In the genomic region with DNA sequence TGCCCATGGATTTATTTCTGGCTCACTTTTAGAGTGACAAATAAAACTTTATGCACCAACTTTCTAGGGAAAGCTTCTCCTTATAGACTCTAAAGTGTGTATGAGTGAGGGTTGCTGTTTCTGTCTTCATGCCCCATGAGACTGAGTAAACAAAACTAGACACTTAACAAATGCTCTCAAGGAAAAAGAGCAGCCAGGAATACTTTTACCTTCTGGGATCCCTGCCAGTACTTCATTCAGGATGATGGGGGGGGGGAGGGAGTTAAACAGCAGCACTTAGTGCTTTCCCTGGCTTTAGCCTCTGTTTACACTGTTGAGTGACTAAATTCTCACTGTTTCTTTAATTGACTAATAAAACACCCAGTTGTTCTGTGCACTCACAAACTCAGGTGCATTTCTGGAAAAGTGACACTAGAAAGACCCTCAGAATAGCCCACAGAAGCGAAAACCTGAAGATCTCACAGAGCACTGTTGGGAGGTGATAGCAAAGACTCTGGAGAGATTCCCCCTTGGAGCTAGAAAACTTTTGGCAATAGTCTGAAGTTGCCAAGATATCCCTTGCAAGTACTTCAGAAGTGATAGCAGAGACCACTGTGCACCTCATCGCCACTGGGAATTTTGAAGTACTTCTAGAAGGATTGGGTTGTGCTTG, we compare ENCODE assay signal across 32 mouse cellular contexts.
A peak's percentile ranks its signal among the peaks of the same experiment; 100 is the strongest.
DNase-seq lines count a peak whose midpoint lies in the region; ATAC-seq and TF ChIP-seq lines count a peak whose summit lies in the region.
"Had no signal": no experiment of that assay in that cellular context is flagged by ENCODE, and none has a peak within 500 bp of the region (broad histone marks: within the 10 kb centered on the region; RNA-seq: fewer than 3 reads in every experiment).

No protein-coding gene starts in this region.

- no peak for TF ChIP-seq CTCF in lung, embryonic 14.5 days (IDR thresholded peaks at IDR 0.05; ENCODE audit: low read depth)

- H3K36me3 ChIP-seq in embryonic facial prominence, embryonic 14.5 days (ENCODE audit: control insufficient read depth, insufficient read depth, low read length), result no peaks in the 10 kb centered on the region
- H3K36me3 ChIP-seq in embryonic facial prominence, embryonic 10.5 days (replicated peaks), result no peaks in the 10 kb centered on the region
- no peaks in the 10 kb centered on the region for H3K36me3 ChIP-seq in lung, embryonic 14.5 days (ENCODE audit: insufficient read depth)
- no peaks in the 10 kb centered on the region for H3K36me3 ChIP-seq in stomach, embryonic 16.5 days (ENCODE audit: control insufficient read depth, insufficient read depth, low read length)
- H3K36me3 ChIP-seq: embryonic facial prominence, embryonic 15.5 days; heart, embryonic 10.5 days; heart, embryonic 15.5 days; intestine, embryonic 15.5 days; limb, embryonic 15.5 days; liver, embryonic 13.5 days; midbrain, embryonic 12.5 days; neural tube, embryonic 12.5 days had no signal

- no peak overlapping the region for H3K4me2 ChIP-seq in embryonic facial prominence, embryonic 14.5 days (ENCODE audit: low read depth, low read length)
- H3K4me2 ChIP-seq in lung, embryonic 14.5 days, result no peak overlapping the region
- H3K4me2 ChIP-seq in stomach, embryonic 16.5 days (ENCODE audit: low read depth, low read length), result no peak overlapping the region
- H3K4me2 ChIP-seq: embryonic facial prominence, embryonic 15.5 days; forebrain, embryonic 13.5 days; heart, embryonic 15.5 days; intestine, embryonic 15.5 days; limb, embryonic 15.5 days; liver, embryonic 13.5 days; midbrain, embryonic 12.5 days; neural tube, embryonic 12.5 days had no signal

- DNase-seq in embryonic facial prominence, embryonic 14.5 days (ENCODE audit: low spot score), result peak; percentile 47
- DNase-seq in embryonic facial prominence, embryonic 10.5 days (ENCODE audit: low spot score), result no peak
- DNase-seq in lung, embryonic 14.5 days, result peak; percentile 57
- DNase-seq in lung, postnatal 4 days, result no peak
- DNase-seq in lung, postnatal 10 days, result peak; percentile 9
- no peak for DNase-seq in thymus, adult 18-20 months
- no peak for DNase-seq in left cerebral cortex, adult 8-10 months (ENCODE audit: low spot score in 2 of 2)
- DNase-seq: adrenal gland, adult 2 months; adrenal gland, postnatal 36 days; cerebellum, adult 8-10 months; cerebellum, postnatal 36 days; embryo, embryonic 11 days; gastrocnemius, postnatal 14 days; kidney, adult 8-10 months; kidney, postnatal 10 days; liver, embryonic 13.5 days; right cerebral cortex, adult 18-20 months; thymus, postnatal 25 days had no signal

- 76% methylated on average over 2 of the region's 2 CpGs for WGBS in embryonic facial prominence, embryonic 14.5 days
- 84% methylated on average over 2 of the region's 2 CpGs for WGBS in embryonic facial prominence, embryonic 10.5 days
- 52% methylated on average over 2 of the region's 2 CpGs for WGBS in lung, embryonic 14.5 days
- 49% methylated on average over 2 of the region's 2 CpGs for WGBS in stomach, embryonic 16.5 days

- H3K9ac ChIP-seq in embryonic facial prominence, embryonic 14.5 days (ENCODE audit: low read depth, low read length), result no peak overlapping the region
- H3K9ac ChIP-seq in lung, embryonic 14.5 days, result no peak overlapping the region
- no peak overlapping the region for H3K9ac ChIP-seq in stomach, embryonic 16.5 days (ENCODE audit: low read length)
- H3K9ac ChIP-seq: embryonic facial prominence, embryonic 15.5 days; forebrain, embryonic 13.5 days; heart, embryonic 15.5 days; intestine, embryonic 15.5 days; limb, embryonic 15.5 days; liver, embryonic 13.5 days; midbrain, embryonic 12.5 days; neural tube, embryonic 12.5 days had no signal

- H3K4me1 ChIP-seq in embryonic facial prominence, embryonic 14.5 days (ENCODE audit: control insufficient read depth, insufficient read depth, low read length), result no peaks in the 10 kb centered on the region
- H3K4me1 ChIP-seq in embryonic facial prominence, embryonic 10.5 days, result no peaks in the 10 kb centered on the region
- H3K4me1 ChIP-seq in lung, embryonic 14.5 days (ENCODE audit: insufficient read depth), result no peaks in the 10 kb centered on the region
- no peaks in the 10 kb centered on the region for H3K4me1 ChIP-seq in stomach, embryonic 16.5 days (ENCODE audit: control insufficient read depth, insufficient read depth, low read length)
- H3K4me1 ChIP-seq: embryonic facial prominence, embryonic 15.5 days; forebrain, embryonic 13.5 days; heart, embryonic 10.5 days; heart, embryonic 15.5 days; intestine, embryonic 15.5 days; liver, embryonic 13.5 days; megakaryocyte, embryonic 14.5 days; midbrain, embryonic 12.5 days; neural tube, embryonic 12.5 days had no signal

- no peaks in the 10 kb centered on the region for H3K9me3 ChIP-seq in embryonic facial prominence, embryonic 14.5 days (ENCODE audit: control insufficient read depth, low read length)
- H3K9me3 ChIP-seq in embryonic facial prominence, embryonic 10.5 days, result no peaks in the 10 kb centered on the region
- H3K9me3 ChIP-seq in lung, embryonic 14.5 days (ENCODE audit: low read depth, low read length), result no peaks in the 10 kb centered on the region
- no peaks in the 10 kb centered on the region for H3K9me3 ChIP-seq in stomach, embryonic 16.5 days (replicated peaks; ENCODE audit: control insufficient read depth, low read length)
- H3K9me3 ChIP-seq: embryonic facial prominence, embryonic 15.5 days; forebrain, embryonic 13.5 days; heart, embryonic 10.5 days; heart, embryonic 15.5 days; intestine, embryonic 15.5 days; limb, embryonic 15.5 days; liver, embryonic 13.5 days; megakaryocyte, embryonic 14.5 days; midbrain, embryonic 12.5 days; neural tube, embryonic 12.5 days had no signal

- H3K27ac ChIP-seq in embryonic facial prominence, embryonic 14.5 days (replicated peaks; ENCODE audit: low read depth, low read length), result no peak overlapping the region
- no peak overlapping the region for H3K27ac ChIP-seq in embryonic facial prominence, embryonic 10.5 days (replicated peaks)
- no peak overlapping the region for H3K27ac ChIP-seq in lung, embryonic 14.5 days (ENCODE audit: low read depth)
- no peak overlapping the region; the same call in 1 of the 2 replicates for H3K27ac ChIP-seq in stomach, embryonic 16.5 days (ENCODE audit: low read length)
- H3K27ac ChIP-seq: embryonic facial prominence, embryonic 15.5 days; forebrain, embryonic 13.5 days; heart, embryonic 10.5 days; heart, embryonic 15.5 days; intestine, embryonic 15.5 days; limb, embryonic 15.5 days; liver, embryonic 13.5 days; midbrain, embryonic 12.5 days; neural tube, embryonic 12.5 days had no signal

- H3K4me3 ChIP-seq in embryonic facial prominence, embryonic 14.5 days (ENCODE audit: low read depth, low read length), result no peak overlapping the region
- H3K4me3 ChIP-seq in embryonic facial prominence, embryonic 10.5 days, result no peak overlapping the region
- no peak overlapping the region for H3K4me3 ChIP-seq in lung, embryonic 14.5 days (ENCODE audit: low read depth, low read length)
- H3K4me3 ChIP-seq in stomach, embryonic 16.5 days (replicated peaks; ENCODE audit: low read length), result no peak overlapping the region
- H3K4me3 ChIP-seq: embryonic facial prominence, embryonic 15.5 days; forebrain, embryonic 13.5 days; heart, embryonic 10.5 days; heart, embryonic 15.5 days; intestine, embryonic 15.5 days; limb, embryonic 15.5 days; liver, embryonic 13.5 days; megakaryocyte, embryonic 14.5 days; midbrain, embryonic 12.5 days; myocyte; neural tube, embryonic 12.5 days had no signal

- ATAC-seq in embryonic facial prominence, embryonic 14.5 days (ENCODE audit: low read depth), result no peak; the same call in 1 of the 2 replicates
- peak; percentile 82 for ATAC-seq in lung, embryonic 14.5 days (ENCODE audit: insufficient read depth)
- ATAC-seq in stomach, embryonic 16.5 days (ENCODE audit: insufficient read depth, low FRiP score), result peak; percentile 44; the same call in 1 of the 2 replicates
- ATAC-seq: activated CD4-positive, CD25-positive, alpha-beta regulatory T cell, adult 4 months; forebrain, embryonic 13.5 days; hindbrain, embryonic 16.5 days; intestine, embryonic 15.5 days had no signal

- H3K27me3 ChIP-seq in embryonic facial prominence, embryonic 14.5 days (replicated peaks; ENCODE audit: control insufficient read depth, insufficient read depth, low read length), result no peaks in the 10 kb centered on the region
- H3K27me3 ChIP-seq in embryonic facial prominence, embryonic 10.5 days (replicated peaks; ENCODE audit: low read depth, poor library complexity, severe bottlenecking), result no peaks in the 10 kb centered on the region
- H3K27me3 ChIP-seq in lung, embryonic 14.5 days (ENCODE audit: insufficient read depth, low read length), result no peaks in the 10 kb centered on the region
- H3K27me3 ChIP-seq in stomach, embryonic 16.5 days (ENCODE audit: control insufficient read depth, insufficient read depth, low read length), result no peaks in the 10 kb centered on the region
- H3K27me3 ChIP-seq: CH12.LX; embryonic facial prominence, embryonic 15.5 days; forebrain, embryonic 13.5 days; heart, embryonic 15.5 days; intestine, embryonic 15.5 days; limb, embryonic 15.5 days; liver, embryonic 13.5 days; megakaryocyte, embryonic 14.5 days; midbrain, embryonic 12.5 days; neural tube, embryonic 12.5 days had no signal

Comparison
In these comparisons a context has a peak if more than half of its experiments do, and no peak if none do; other contexts are left out.
1. DNase-seq: peak in embryonic facial prominence, embryonic 14.5 days (single experiment), lung, embryonic 14.5 days (single experiment) and lung, postnatal 10 days (single experiment); none in embryonic facial prominence, embryonic 10.5 days (single experiment), lung, postnatal 4 days (0 of 2), thymus, adult 18-20 months (0 of 2) and left cerebral cortex, adult 8-10 months (0 of 2).